8 mouse cellular contexts compared by ENCODE assay signal in genomic region chr1:13050140-13050775, GRCm38 (mm10).
DNase-seq lines count a peak whose midpoint lies in the region; ATAC-seq and TF ChIP-seq lines count a peak whose summit lies in the region.

No protein-coding gene starts in this region.

- ATAC-seq in heart, embryonic 12.5 days (ENCODE audit: insufficient number of reproducible peaks, low FRiP score) = no peak
- ATAC-seq in kidney, embryonic 16.5 days (ENCODE audit: low FRiP score, low TSS enrichment) = no peak
- ATAC-seq in liver, postnatal 0 days = no peak

- TF ChIP-seq EP300 in liver, postnatal 0 days (IDR thresholded peaks at IDR 0.05; ENCODE audit: low read depth) = no peak

- peak; percentile 55 for DNase-seq in A20 (ENCODE audit: low read depth, low spot score)
- peak; percentile 2 for DNase-seq in MEL-GATA-1-ER (ENCODE audit: extremely low read depth, low read depth)
- DNase-seq in cerebellum, postnatal 25 days = peak; percentile 38 to 70
- peak; percentile 37 for DNase-seq in liver, postnatal 0 days
- peak; percentile 26 for DNase-seq in ovary, postnatal 14 days (ENCODE audit: low spot score)
- peak; percentile 63 for DNase-seq in thymus, postnatal 4 days

- no peak overlapping the region for H3K27ac ChIP-seq in heart, embryonic 12.5 days (ENCODE audit: poor library complexity, severe bottlenecking)
- H3K27ac ChIP-seq in kidney, embryonic 16.5 days (ENCODE audit: low read length) = no peak overlapping the region
- no peak overlapping the region for H3K27ac ChIP-seq in liver, postnatal 0 days (ENCODE audit: low read depth)

- H3K4me2 ChIP-seq in heart, embryonic 12.5 days = peak overlapping the region; percentile 55
- peak overlapping the region; percentile 45 for H3K4me2 ChIP-seq in kidney, embryonic 16.5 days (replicated peaks; ENCODE audit: low read depth, low read length)
- H3K4me2 ChIP-seq in liver, postnatal 0 days (ENCODE audit: low read depth, low read length) = no peak overlapping the region

- no peaks in the 10 kb centered on the region for H3K4me1 ChIP-seq in heart, embryonic 12.5 days (replicated peaks)
- no peaks in the 10 kb centered on the region for H3K4me1 ChIP-seq in kidney, embryonic 16.5 days (ENCODE audit: insufficient read depth, low read length)
- H3K4me1 ChIP-seq in liver, postnatal 0 days (ENCODE audit: insufficient read depth) = no peaks in the 10 kb centered on the region

- WGBS in heart, embryonic 12.5 days = 20% methylated on average over 17 of the region's 17 CpGs
- 18% methylated on average over 17 of the region's 17 CpGs for WGBS in kidney, embryonic 16.5 days
- WGBS in liver, postnatal 0 days (ENCODE audit: insufficient replicate concordance) = 15% methylated on average over 17 of the region's 17 CpGs

- H3K4me3 ChIP-seq in heart, embryonic 12.5 days = 0 out of 2 replicates have a peak overlapping the region, but pooled peaks have one; percentile 20
- peak overlapping the region; percentile 11; the same call in 1 of the 2 replicates for H3K4me3 ChIP-seq in kidney, embryonic 16.5 days (ENCODE audit: low read length)
- H3K4me3 ChIP-seq in liver, postnatal 0 days (ENCODE audit: low read depth, low read length) = no peak overlapping the region

- TF ChIP-seq CTCF in liver, postnatal 0 days (IDR thresholded peaks at IDR 0.05; ENCODE audit: low read depth) = peak; percentile 67

- H3K9me3 ChIP-seq in heart, embryonic 12.5 days (replicated peaks) = no peaks in the 10 kb centered on the region
- H3K9me3 ChIP-seq in kidney, embryonic 16.5 days (ENCODE audit: low read length) = no peaks in the 10 kb centered on the region
- H3K9me3 ChIP-seq in liver, postnatal 0 days (ENCODE audit: low read length) = no peaks in the 10 kb centered on the region

- no peaks in the 10 kb centered on the region for H3K36me3 ChIP-seq in heart, embryonic 12.5 days
- H3K36me3 ChIP-seq in kidney, embryonic 16.5 days (ENCODE audit: insufficient read depth, low read length) = no peaks in the 10 kb centered on the region
- no peaks in the 10 kb centered on the region for H3K36me3 ChIP-seq in liver, postnatal 0 days (replicated peaks; ENCODE audit: insufficient read depth, low read length)

- H3K9ac ChIP-seq in heart, embryonic 12.5 days = no peak overlapping the region
- H3K9ac ChIP-seq in kidney, embryonic 16.5 days (replicated peaks; ENCODE audit: low read length) = no peak overlapping the region
- H3K9ac ChIP-seq in liver, postnatal 0 days (replicated peaks) = no peak overlapping the region

- peaks cover 37% of the 10 kb centered on the region for H3K27me3 ChIP-seq in heart, embryonic 12.5 days (replicated peaks)
- peaks cover 6% of the 10 kb centered on the region; the same call in 1 of the 2 replicates for H3K27me3 ChIP-seq in kidney, embryonic 16.5 days (ENCODE audit: insufficient read depth, low read length)
- 0 out of 2 replicates have a peak, but pooled peaks cover 6% of the 10 kb centered on the region for H3K27me3 ChIP-seq in liver, postnatal 0 days (ENCODE audit: insufficient read depth, low read length)

Comparison
In these comparisons a context has a peak if more than half of its experiments do, and no peak if none do; other contexts are left out.
1. DNase-seq: peak in every context shown above with its lines; median percentile 63 in thymus, postnatal 4 days; 55 in A20; 54 in cerebellum, postnatal 25 days; 37 in liver, postnatal 0 days; 26 in ovary, postnatal 14 days; 2 in MEL-GATA-1-ER.